Mouse (Mus musculus) midbrain, embryonic 15.5 days (tissue): ENCODE results near the gene Spcs3. TPM values are rescaled to one million over a fixed set of nuclear protein-coding genes. Genes with fewer than 3 reads are reported as not detected.

ENCODE experiments used
- ATAC-seq: fragments of 200-750 bp; cut with Nextera tagmentation; replicated peaks from 2 replicates; pipeline ENCODE4 v1.8.0; 2017; ENCODE audit warnings: moderate TSS enrichment
- H3K27ac ChIP-seq: fragments of 300-500 bp; sonication (generic); 2 replicates; pipeline ENCODE4 v1.5.1; 2015; ENCODE audit warnings: mild to moderate bottlenecking, inconsistent platforms
- H3K27me3 ChIP-seq: fragments of 300-500 bp; sonication (generic); replicated peaks from 2 replicates; pipeline ENCODE4 v1.6.1; 2015; ENCODE audit warnings: inconsistent platforms
- H3K36me3 ChIP-seq: fragments of 300-500 bp; sonication (generic); replicated peaks from 2 replicates; pipeline ENCODE4 v1.6.1; 2015; ENCODE audit warnings: inconsistent platforms
- H3K4me1 ChIP-seq: fragments of 300-500 bp; sonication (generic); 2 replicates; pipeline ENCODE4 v1.6.1; 2015; ENCODE audit warnings: inconsistent platforms
- H3K4me2 ChIP-seq: fragments of 300-500 bp; sonication (generic); 2 replicates; pipeline ENCODE4 v1.6.1; 2015; ENCODE audit warnings: inconsistent platforms, mild to moderate bottlenecking, moderate library complexity
- H3K4me3 ChIP-seq: fragments of 300-500 bp; sonication (generic); 2 replicates; pipeline ENCODE4 v1.5.1; 2015; ENCODE audit warnings: mild to moderate bottlenecking, inconsistent platforms
- H3K9ac ChIP-seq: fragments of 300-500 bp; sonication (generic); 2 replicates; pipeline ENCODE4 v1.6.1; 2015; ENCODE audit warnings: mild to moderate bottlenecking, inconsistent platforms
- H3K9me3 ChIP-seq: fragments of 300-500 bp; sonication (generic); 2 replicates; pipeline ENCODE4 v1.6.1; 2016; ENCODE audit warnings: inconsistent platforms
- WGBS: fragments of 180-500 bp; shearing (Covaris S2); methylation state at CpG from one replicate; pipeline ENCODE4 v1.1.7; 2015; ENCODE audit warnings: mixed read lengths; 5-methylcytosine and 5-hydroxymethylcytosine counted together
- polyA plus RNA-seq: library from polyadenylated mRNA; unstranded; fragments of >200 nt; fragmentation: Nextera tagmentation; extraction: Ambion mirVana; gene quantifications from 2 replicates; pipeline ENCODE4 v1.2.1, GENCODE M21; 2015

Gene Spcs3
- polyA plus RNA-seq, 1 experiment from 2014 or later: 47.5 TPM

- Histone ChIP-seq H3K4me3 (no peak overlapping the region), H3K36me3 (no peaks in the 10 kb centered on the region), H3K4me1 (peaks cover 13% of the 10 kb centered on the region), H3K4me2 (no peak overlapping the region), H3K27me3 (no peaks in the 10 kb centered on the region), H3K9ac (no peak overlapping the region), H3K27ac (no peak overlapping the region), H3K9me3 (no peaks in the 10 kb centered on the region)
- no peak for ATAC-seq
- 79% methylated on average over 2 of the region's 2 CpGs for WGBS
Measured at GRCm38 (mm10) chr8:54505060-54505459, 24.7 kb downstream of the Spcs3 start.

GRCm38 (mm10) chr8:54503104-54503503, 26.7 kb downstream of the Spcs3 start:
- no peak overlapping the region for H3K4me3 ChIP-seq
- peaks cover 4% of the 10 kb centered on the region; the same call in 1 of the 2 replicates for H3K4me1 ChIP-seq
- 68% methylated on average over 7 of the region's 7 CpGs for WGBS
- H3K27ac ChIP-seq: no peak overlapping the region
- no peak overlapping the region for H3K4me2 ChIP-seq
- no peak for ATAC-seq
- no peaks in the 10 kb centered on the region for H3K27me3 ChIP-seq
- no peaks in the 10 kb centered on the region for H3K9me3 ChIP-seq
- H3K36me3 ChIP-seq: no peaks in the 10 kb centered on the region
- no peak overlapping the region for H3K9ac ChIP-seq

- 60% methylated on average over 3 of the region's 3 CpGs for WGBS
- ATAC-seq: no peak
- Histone ChIP-seq H3K9ac (no peak overlapping the region), H3K4me1 (no peaks in the 10 kb centered on the region), H3K27ac (no peak overlapping the region), H3K9me3 (no peaks in the 10 kb centered on the region), H3K4me3 (no peak overlapping the region), H3K36me3 (no peaks in the 10 kb centered on the region), H3K4me2 (no peak overlapping the region), H3K27me3 (no peaks in the 10 kb centered on the region)
Measured at GRCm38 (mm10) chr8:54493915-54494314, 35.9 kb downstream of the Spcs3 start.

- no peak overlapping the region for H3K9ac ChIP-seq
- no peaks in the 10 kb centered on the region for H3K27me3 ChIP-seq
- no peak overlapping the region for H3K27ac ChIP-seq
- 19% methylated on average over 6 of the region's 6 CpGs for WGBS
- H3K9me3 ChIP-seq: no peaks in the 10 kb centered on the region
- no peak overlapping the region for H3K4me3 ChIP-seq
- no peaks in the 10 kb centered on the region for H3K4me1 ChIP-seq
- H3K4me2 ChIP-seq: no peak overlapping the region
- ATAC-seq: no peak
- no peaks in the 10 kb centered on the region for H3K36me3 ChIP-seq
Measured at GRCm38 (mm10) chr8:54493110-54493509, 36.7 kb downstream of the Spcs3 start.

GRCm38 (mm10) chr8:54491934-54492333, 37.9 kb downstream of the Spcs3 start:
- ATAC-seq: 0 out of 2 replicates have a peak, but pooled peaks have one; percentile 37
- 83% methylated on average over 4 of the region's 4 CpGs for WGBS
- Histone ChIP-seq H3K9me3 (no peaks in the 10 kb centered on the region), H3K9ac (no peak overlapping the region), H3K36me3 (no peaks in the 10 kb centered on the region), H3K27me3 (no peaks in the 10 kb centered on the region), H3K4me1 (no peaks in the 10 kb centered on the region), H3K27ac (no peak overlapping the region), H3K4me2 (no peak overlapping the region), H3K4me3 (no peak overlapping the region)

GRCm38 (mm10) chr8:54491057-54491690, 38.6 kb downstream of the Spcs3 start:
- Histone ChIP-seq H3K9me3 (no peaks in the 10 kb centered on the region), H3K4me2 (no peak overlapping the region)

GRCm38 (mm10) chr8:54488437-54488836, 41.4 kb downstream of the Spcs3 start:
- H3K9ac ChIP-seq: no peak overlapping the region
- H3K9me3 ChIP-seq: no peaks in the 10 kb centered on the region
- no peak overlapping the region for H3K4me3 ChIP-seq
- no peaks in the 10 kb centered on the region for H3K27me3 ChIP-seq
- H3K27ac ChIP-seq: no peak overlapping the region
- no peak overlapping the region for H3K4me2 ChIP-seq
- no peaks in the 10 kb centered on the region for H3K4me1 ChIP-seq
- no peak for ATAC-seq
- H3K36me3 ChIP-seq: no peaks in the 10 kb centered on the region
- WGBS: 83% methylated on average over 4 of the region's 4 CpGs

More at GRCm38 (mm10) chr8:54491057-54491690, 38.6 kb downstream of the Spcs3 start:
- H3K27ac ChIP-seq: no peak overlapping the region
- H3K27me3 ChIP-seq: no peaks in the 10 kb centered on the region
- H3K4me1 ChIP-seq: no peaks in the 10 kb centered on the region
- no peak overlapping the region for H3K9ac ChIP-seq
- ATAC-seq: peak; percentile 48
- H3K4me3 ChIP-seq: no peak overlapping the region
- 31% methylated on average over 6 of the region's 6 CpGs for WGBS
- no peaks in the 10 kb centered on the region for H3K36me3 ChIP-seq

- 32% methylated on average over 19 of the region's 19 CpGs for WGBS
Measured at GRCm38 (mm10) chr8:54486555-54487273, 43.1 kb downstream of the Spcs3 start.

More at GRCm38 (mm10) chr8:54486555-54487273, 43.1 kb downstream of the Spcs3 start:
- Histone ChIP-seq H3K4me3 (peak overlapping the region; percentile 17; the same call in 1 of the 2 replicates), H3K27ac (no peak overlapping the region), H3K27me3 (no peaks in the 10 kb centered on the region), H3K9ac (no peak overlapping the region), H3K4me2 (peak overlapping the region; percentile 33; the same call in 1 of the 2 replicates), H3K4me1 (no peaks in the 10 kb centered on the region), H3K9me3 (no peaks in the 10 kb centered on the region), H3K36me3 (no peaks in the 10 kb centered on the region)
- no peak for ATAC-seq

Other genes with a start within 250 kb of the Spcs3 start
- gene Asb5, start 418 bp downstream of the Spcs3 start, polyA plus RNA-seq: 6.1 and 8.2 TPM in 2 replicates
- gene Spata4, start 70.8 kb upstream of the Spcs3 start, polyA plus RNA-seq: 0.15 and 0.27 TPM in 2 replicates